Mouse (Mus musculus) midbrain, embryonic 16.5 days (tissue): ENCODE measurements around the gene Nostrin. TPM values are rescaled to one million over a fixed set of nuclear protein-coding genes. Genes with fewer than 3 reads are reported as not detected.

ENCODE experiments used
- ATAC-seq: fragments of 200-750 bp; cut with Nextera tagmentation; 2 replicates; pipeline ENCODE4 v1.8.0; 2017; ENCODE audit warnings: moderate TSS enrichment
- H3K27ac ChIP-seq: fragments of 300-500 bp; sonication (generic); 2 replicates; pipeline ENCODE4 v1.5.1; 2014; ENCODE audit warnings: mild to moderate bottlenecking, low read length, mixed read lengths
- H3K27me3 ChIP-seq: fragments of 300-500 bp; sonication (generic); 2 replicates; pipeline ENCODE4 v1.6.1; 2014; ENCODE audit warnings: low read depth, low read length, mixed read lengths; ENCODE audit not compliant: control insufficient read depth, insufficient read depth
- H3K36me3 ChIP-seq: fragments of 300-500 bp; sonication (generic); 2 replicates; pipeline ENCODE4 v1.6.1; 2014; ENCODE audit warnings: mild to moderate bottlenecking, low read length, moderate library complexity, mixed read lengths; ENCODE audit not compliant: control insufficient read depth, insufficient read depth
- H3K4me1 ChIP-seq: fragments of 300-500 bp; sonication (generic); 2 replicates; pipeline ENCODE4 v1.6.1; 2014; ENCODE audit warnings: mild to moderate bottlenecking, low read length, mixed read lengths; ENCODE audit not compliant: control insufficient read depth, insufficient read depth
- H3K4me2 ChIP-seq: fragments of 300-500 bp; sonication (generic); 2 replicates; pipeline ENCODE4 v1.6.1; 2014; ENCODE audit warnings: mild to moderate bottlenecking, low read length, mixed read lengths
- H3K4me3 ChIP-seq: fragments of 300-500 bp; sonication (generic); 2 replicates; pipeline ENCODE4 v1.5.1; 2014; ENCODE audit warnings: low read depth, mild to moderate bottlenecking, low read length, moderate library complexity, mixed read lengths
- H3K9ac ChIP-seq: fragments of 300-500 bp; sonication (generic); 2 replicates; pipeline ENCODE4 v1.6.1; 2014; ENCODE audit warnings: low read depth, low read length, mixed read lengths
- H3K9me3 ChIP-seq: fragments of 300-500 bp; sonication (generic); replicated peaks from 2 replicates; pipeline ENCODE4 v1.6.1; 2014; ENCODE audit warnings: mild to moderate bottlenecking, low read length, mixed read lengths; ENCODE audit not compliant: control insufficient read depth, poor library complexity, severe bottlenecking
- WGBS: fragments of 180-500 bp; shearing (Covaris S2); extraction: QIAGEN DNeasy Blood & Tissue Kit; methylation state at CpG from one replicate; pipeline ENCODE4 v1.1.7; 2014; 5-methylcytosine and 5-hydroxymethylcytosine counted together
- polyA plus RNA-seq: library from polyadenylated mRNA; unstranded; fragments of >200 nt; fragmentation: Nextera tagmentation; extraction: Ambion mirVana; gene quantifications from 2 replicates; pipeline ENCODE4 v1.2.1, GENCODE M21; 2015

Nostrin gene
- polyA plus RNA-seq, 1 experiment from 2014 or later = 2.0 TPM

GRCm38 (mm10) chr2:69137406-69138084 lies 1.9 kb downstream of the Nostrin start:
- ATAC-seq = no peak
- Histone ChIP-seq H3K27ac (no peak overlapping the region), H3K36me3 (no peaks in the 10 kb centered on the region), H3K4me1 (no peaks in the 10 kb centered on the region), H3K4me2 (no peak overlapping the region), H3K4me3 (no peak overlapping the region), H3K9me3 (no peaks in the 10 kb centered on the region), H3K27me3 (no peaks in the 10 kb centered on the region), H3K9ac (no peak overlapping the region)
- WGBS = 88% methylated on average over 10 of the region's 10 CpGs

DNA sequence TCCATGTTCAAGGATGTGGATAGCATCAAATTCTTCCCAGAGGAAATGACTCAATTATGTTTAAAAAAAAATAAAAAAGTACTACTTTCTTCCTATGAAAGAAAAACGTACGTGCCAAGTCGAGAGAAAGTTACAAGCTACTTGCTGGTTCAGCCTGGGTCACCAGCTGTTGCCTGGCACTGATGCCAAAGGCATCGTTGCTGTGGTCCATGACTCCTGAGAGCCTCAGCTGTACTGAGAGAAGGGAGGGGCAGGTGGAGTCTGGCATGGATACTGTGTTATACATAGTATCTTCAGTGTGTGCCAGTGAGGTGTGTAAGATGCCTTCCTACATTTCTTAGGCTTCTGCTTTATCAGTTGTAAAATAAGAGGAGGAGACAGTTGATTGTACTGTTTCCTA lies 3.2 kb downstream of the Nostrin start:
- no peaks in the 10 kb centered on the region for H3K4me1 ChIP-seq
- H3K27me3 ChIP-seq = no peaks in the 10 kb centered on the region
- H3K4me2 ChIP-seq = no peak overlapping the region
- no peak overlapping the region for H3K9ac ChIP-seq
- H3K9me3 ChIP-seq = no peaks in the 10 kb centered on the region
- no peak overlapping the region for H3K4me3 ChIP-seq
- 76% methylated on average over 4 of the region's 4 CpGs for WGBS
- ATAC-seq = no peak
- H3K36me3 ChIP-seq = no peaks in the 10 kb centered on the region
- H3K27ac ChIP-seq = no peak overlapping the region

- Histone ChIP-seq H3K4me1 (no peaks in the 10 kb centered on the region), H3K36me3 (no peaks in the 10 kb centered on the region), H3K9ac (no peak overlapping the region), H3K9me3 (no peaks in the 10 kb centered on the region), H3K27me3 (no peaks in the 10 kb centered on the region), H3K4me3 (no peak overlapping the region), H3K27ac (no peak overlapping the region), H3K4me2 (no peak overlapping the region)
- 53% methylated on average over 2 of the region's 2 CpGs for WGBS
- ATAC-seq = no peak
These were observed 4.6 kb downstream of the Nostrin start for GRCm38 (mm10) chr2:69140215-69140614.

- no peaks in the 10 kb centered on the region for H3K9me3 ChIP-seq
- WGBS = 60% methylated on average over 4 of the region's 4 CpGs
These were observed 5.2 kb downstream of the Nostrin start for GRCm38 (mm10) chr2:69140816-69141215.

GRCm38 (mm10) chr2:69148691-69149090 lies 13.1 kb downstream of the Nostrin start:
- Histone ChIP-seq H3K9ac (no peak overlapping the region), H3K27ac (no peak overlapping the region), H3K4me2 (no peak overlapping the region), H3K27me3 (no peaks in the 10 kb centered on the region), H3K4me3 (no peak overlapping the region), H3K36me3 (no peaks in the 10 kb centered on the region), H3K9me3 (no peaks in the 10 kb centered on the region), H3K4me1 (no peaks in the 10 kb centered on the region; the same call in 1 of the 2 replicates)
- 60% methylated on average over 3 of the region's 3 CpGs for WGBS
- no peak for ATAC-seq

More at GRCm38 (mm10) chr2:69140816-69141215, 5.2 kb downstream of the Nostrin start:
- H3K4me2 ChIP-seq = no peak overlapping the region
- H3K27me3 ChIP-seq = no peaks in the 10 kb centered on the region
- no peaks in the 10 kb centered on the region for H3K36me3 ChIP-seq
- H3K27ac ChIP-seq = no peak overlapping the region
- no peak overlapping the region for H3K9ac ChIP-seq
- no peak for ATAC-seq
- H3K4me1 ChIP-seq = no peaks in the 10 kb centered on the region
- H3K4me3 ChIP-seq = no peak overlapping the region

- Histone ChIP-seq H3K4me1 (no peaks in the 10 kb centered on the region; the same call in 1 of the 2 replicates), H3K4me2 (no peak overlapping the region), H3K27me3 (no peaks in the 10 kb centered on the region), H3K9ac (no peak overlapping the region), H3K9me3 (no peaks in the 10 kb centered on the region), H3K4me3 (no peak overlapping the region), H3K36me3 (no peaks in the 10 kb centered on the region), H3K27ac (no peak overlapping the region)
- WGBS = 92% methylated on average over 10 of the region's 10 CpGs
- no peak for ATAC-seq
These were observed 13.6 kb downstream of the Nostrin start for GRCm38 (mm10) chr2:69149154-69149553.

GRCm38 (mm10) chr2:69150841-69151240 lies 15.2 kb downstream of the Nostrin start:
- no peak overlapping the region for H3K4me2 ChIP-seq
- H3K4me1 ChIP-seq = no peaks in the 10 kb centered on the region; the same call in 1 of the 2 replicates
- ATAC-seq = no peak
- no peaks in the 10 kb centered on the region for H3K27me3 ChIP-seq
- no peaks in the 10 kb centered on the region for H3K9me3 ChIP-seq
- H3K27ac ChIP-seq = no peak overlapping the region
- no peaks in the 10 kb centered on the region for H3K36me3 ChIP-seq
- WGBS = 22% methylated on average over 5 of the region's 5 CpGs
- no peak overlapping the region for H3K9ac ChIP-seq
- H3K4me3 ChIP-seq = no peak overlapping the region

GRCm38 (mm10) chr2:69155861-69156260 lies 20.3 kb downstream of the Nostrin start:
- Histone ChIP-seq H3K27ac (no peak overlapping the region), H3K27me3 (no peaks in the 10 kb centered on the region), H3K36me3 (no peaks in the 10 kb centered on the region), H3K9ac (no peak overlapping the region), H3K4me1 (no peaks in the 10 kb centered on the region; the same call in 1 of the 2 replicates), H3K4me2 (no peak overlapping the region), H3K9me3 (no peaks in the 10 kb centered on the region), H3K4me3 (no peak overlapping the region)
- ATAC-seq = no peak
- WGBS = 64% methylated on average over 3 of the region's 3 CpGs

DNA sequence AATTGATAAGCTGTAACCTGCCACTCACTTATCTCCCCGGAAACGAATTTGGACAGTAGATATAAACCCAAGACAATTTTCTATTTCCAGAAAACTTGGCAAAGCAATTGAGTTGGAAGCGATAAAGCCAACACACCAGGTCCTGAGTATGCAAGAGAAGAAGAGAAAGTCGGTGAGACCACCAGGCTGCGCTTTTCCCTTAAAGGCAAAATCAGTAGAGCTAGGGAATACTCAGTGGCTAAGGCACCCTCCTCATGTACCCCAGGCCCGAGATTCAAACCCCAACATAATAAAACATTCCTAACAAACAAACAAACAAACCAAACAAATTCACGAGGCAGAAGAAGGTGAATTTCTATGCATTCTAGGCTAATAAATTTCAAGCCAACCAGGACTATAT lies 20.7 kb downstream of the Nostrin start:
- H3K36me3 ChIP-seq = no peaks in the 10 kb centered on the region
- no peak overlapping the region for H3K27ac ChIP-seq
- H3K9ac ChIP-seq = no peak overlapping the region
- ATAC-seq = no peak
- WGBS = 71% methylated on average over 7 of the region's 7 CpGs
- H3K9me3 ChIP-seq = no peaks in the 10 kb centered on the region
- no peak overlapping the region for H3K4me2 ChIP-seq
- H3K4me1 ChIP-seq = no peaks in the 10 kb centered on the region; the same call in 1 of the 2 replicates
- no peak overlapping the region for H3K4me3 ChIP-seq
- H3K27me3 ChIP-seq = no peaks in the 10 kb centered on the region
